Mouse (Mus musculus) T-cell, adult 2 months (primary cell): ENCODE data around the gene Gzmd.

Experiments
- DNase-seq: peaks from one replicate; pipeline ENCODE4 v3.0.0; 2022; ENCODE audit warnings: low spot score

The Gzmd gene

GRCm38 (mm10) chr14:56082016-56082415 lies 50.4 kb downstream of the Gzmd start:
- DNase-seq, result no peak
